10 mouse cellular contexts compared by ENCODE assay signal in genomic region chr17:51583277-51583676, GRCm38 (mm10).
DNase-seq lines count a peak whose midpoint lies in the region; ATAC-seq and TF ChIP-seq lines count a peak whose summit lies in the region.
"Had no signal": no experiment of that assay in that cellular context is flagged by ENCODE, and none has a peak within 500 bp of the region (broad histone marks: within the 10 kb centered on the region; RNA-seq: fewer than 3 reads in every experiment).

No protein-coding gene starts in this region.

- no peak overlapping the region for H3K27ac ChIP-seq in kidney, embryonic 15.5 days
- no peak overlapping the region for H3K27ac ChIP-seq in kidney, embryonic 14.5 days (ENCODE audit: low read depth, low read length)
- 0 out of 2 replicates have a peak overlapping the region, but pooled peaks have one; percentile 2 for H3K27ac ChIP-seq in embryonic fibroblast, embryonic 13.5 days (ENCODE audit: insufficient read depth, low read length)
- H3K27ac ChIP-seq in heart, postnatal 0 days (ENCODE audit: low read depth), result no peak overlapping the region
- no peak overlapping the region for H3K27ac ChIP-seq in liver, embryonic 12.5 days
- H3K27ac ChIP-seq: liver, embryonic 15.5 days; stomach, embryonic 15.5 days had no signal

- 0 out of 2 replicates have a peak, but pooled peaks cover 5% of the 10 kb centered on the region for H3K4me1 ChIP-seq in kidney, embryonic 15.5 days
- no peaks in the 10 kb centered on the region for H3K4me1 ChIP-seq in kidney, embryonic 14.5 days (ENCODE audit: control insufficient read depth, insufficient read depth, low read length)
- H3K4me1 ChIP-seq in embryonic fibroblast, embryonic 13.5 days (ENCODE audit: control insufficient read depth, insufficient read depth, low read length), result peaks cover 14% of the 10 kb centered on the region
- no peaks in the 10 kb centered on the region for H3K4me1 ChIP-seq in heart, postnatal 0 days (ENCODE audit: control insufficient read depth, insufficient read depth)
- no peaks in the 10 kb centered on the region for H3K4me1 ChIP-seq in liver, embryonic 12.5 days
- H3K4me1 ChIP-seq: liver, embryonic 15.5 days; stomach, embryonic 15.5 days had no signal

- no peaks in the 10 kb centered on the region for H3K27me3 ChIP-seq in kidney, embryonic 15.5 days
- no peaks in the 10 kb centered on the region for H3K27me3 ChIP-seq in kidney, embryonic 14.5 days (ENCODE audit: control insufficient read depth, insufficient read depth, low read length)
- no peaks in the 10 kb centered on the region for H3K27me3 ChIP-seq in heart, postnatal 0 days (ENCODE audit: control insufficient read depth, insufficient read depth, low read length)
- H3K27me3 ChIP-seq in liver, embryonic 12.5 days (replicated peaks), result no peaks in the 10 kb centered on the region
- H3K27me3 ChIP-seq: liver, embryonic 15.5 days; stomach, embryonic 15.5 days had no signal

- TF ChIP-seq POLR2A in embryonic fibroblast, embryonic 13.5 days (IDR thresholded peaks at IDR 0.05; ENCODE audit: low read depth, low read length), result no peak

- H3K9me3 ChIP-seq in kidney, embryonic 15.5 days (replicated peaks), result no peaks in the 10 kb centered on the region
- H3K9me3 ChIP-seq in kidney, embryonic 14.5 days (ENCODE audit: control insufficient read depth, low read length), result no peaks in the 10 kb centered on the region
- H3K9me3 ChIP-seq in heart, postnatal 0 days (replicated peaks; ENCODE audit: control insufficient read depth, low read length), result no peaks in the 10 kb centered on the region
- no peaks in the 10 kb centered on the region for H3K9me3 ChIP-seq in liver, embryonic 12.5 days (replicated peaks)
- H3K9me3 ChIP-seq: liver, embryonic 15.5 days; stomach, embryonic 15.5 days had no signal

- no peak overlapping the region for H3K4me3 ChIP-seq in kidney, embryonic 15.5 days (replicated peaks)
- no peak overlapping the region for H3K4me3 ChIP-seq in kidney, embryonic 14.5 days (ENCODE audit: low read length)
- no peak overlapping the region for H3K4me3 ChIP-seq in embryonic fibroblast, embryonic 13.5 days (ENCODE audit: insufficient read depth, low read length)
- no peak overlapping the region for H3K4me3 ChIP-seq in heart, postnatal 0 days (ENCODE audit: low read depth, low read length)
- H3K4me3 ChIP-seq in liver, embryonic 12.5 days, result no peak overlapping the region
- H3K4me3 ChIP-seq: liver, embryonic 15.5 days; stomach, embryonic 15.5 days had no signal

- WGBS in kidney, embryonic 15.5 days, result 61% methylated on average over 15 of the region's 15 CpGs
- WGBS in kidney, embryonic 14.5 days, result 78% methylated on average over 15 of the region's 15 CpGs
- WGBS in heart, postnatal 0 days, result 54% methylated on average over 15 of the region's 15 CpGs
- WGBS in liver, embryonic 12.5 days (ENCODE audit: insufficient replicate concordance), result 79% methylated on average over 15 of the region's 15 CpGs

- H3K9ac ChIP-seq in kidney, embryonic 15.5 days, result no peak overlapping the region
- no peak overlapping the region for H3K9ac ChIP-seq in kidney, embryonic 14.5 days (ENCODE audit: low read depth, low read length)
- no peak overlapping the region for H3K9ac ChIP-seq in heart, postnatal 0 days (replicated peaks; ENCODE audit: low read depth, low read length)
- H3K9ac ChIP-seq in liver, embryonic 12.5 days, result no peak overlapping the region
- H3K9ac ChIP-seq: liver, embryonic 15.5 days; stomach, embryonic 15.5 days had no signal

- TF ChIP-seq EP300 in heart, postnatal 0 days (IDR thresholded peaks at IDR 0.05; ENCODE audit: low read depth), result no peak

- no peak overlapping the region for H3K4me2 ChIP-seq in kidney, embryonic 15.5 days
- no peak overlapping the region for H3K4me2 ChIP-seq in kidney, embryonic 14.5 days (replicated peaks; ENCODE audit: low read depth, low read length)
- no peak overlapping the region for H3K4me2 ChIP-seq in heart, postnatal 0 days (ENCODE audit: low read depth, low read length)
- no peak overlapping the region for H3K4me2 ChIP-seq in liver, embryonic 12.5 days
- H3K4me2 ChIP-seq: liver, embryonic 15.5 days; stomach, embryonic 15.5 days had no signal

- DNase-seq in heart, postnatal 0 days (ENCODE audit: low spot score), result peak; percentile 25
- peak; percentile 22 for DNase-seq in lung, postnatal 25 days (ENCODE audit: low spot score)
- no peak for DNase-seq in thymus, postnatal 0 days (ENCODE audit: low spot score)

- H3K36me3 ChIP-seq in kidney, embryonic 15.5 days, result no peaks in the 10 kb centered on the region
- H3K36me3 ChIP-seq in kidney, embryonic 14.5 days (ENCODE audit: control insufficient read depth, insufficient read depth, low read length), result no peaks in the 10 kb centered on the region
- no peaks in the 10 kb centered on the region for H3K36me3 ChIP-seq in heart, postnatal 0 days (replicated peaks; ENCODE audit: control insufficient read depth, insufficient read depth, low read length)
- H3K36me3 ChIP-seq in liver, embryonic 12.5 days, result no peaks in the 10 kb centered on the region
- H3K36me3 ChIP-seq: liver, embryonic 15.5 days; stomach, embryonic 15.5 days had no signal

- TF ChIP-seq CTCF in embryonic fibroblast, embryonic 13.5 days (IDR thresholded peaks at IDR 0.05; ENCODE audit: borderline replicate concordance, insufficient read depth, low read length), result no peak
- TF ChIP-seq CTCF in heart, postnatal 0 days (IDR thresholded peaks at IDR 0.05; ENCODE audit: low read depth), result no peak

- ATAC-seq in kidney, embryonic 15.5 days (replicated peaks; ENCODE audit: low FRiP score), result 0 out of 2 replicates have a peak, but pooled peaks have one; percentile 56
- ATAC-seq in kidney, embryonic 14.5 days (ENCODE audit: low FRiP score, low TSS enrichment), result no peak
- ATAC-seq in heart, postnatal 0 days (ENCODE audit: insufficient read depth, low read depth), result peak; percentile 75
- ATAC-seq in megakaryocyte, adult 5-6 weeks (ENCODE audit: poor library complexity, severe bottlenecking), result no peak
- ATAC-seq in liver, embryonic 12.5 days, result no peak

Comparison
In these comparisons a context has a peak if more than half of its experiments do, and no peak if none do; other contexts are left out.
1. ATAC-seq: peak in kidney, embryonic 15.5 days (single experiment) and heart, postnatal 0 days (single experiment); none in kidney, embryonic 14.5 days (single experiment), megakaryocyte, adult 5-6 weeks (single experiment) and liver, embryonic 12.5 days (single experiment).